Mouse (Mus musculus): ENCODE results near the gene Slc2a13. TPM values are rescaled to one million over a fixed set of nuclear protein-coding genes. Genes with fewer than 3 reads are reported as not detected.
A peak's percentile ranks its signal among the peaks of the same experiment; 100 is the strongest.

Gene Slc2a13
- polyA plus RNA-seq (2014; fragmentation: Nextera tagmentation; extraction: Ambion mirVana) = 1.4 and 1.9 TPM in 2 replicates

DNA sequence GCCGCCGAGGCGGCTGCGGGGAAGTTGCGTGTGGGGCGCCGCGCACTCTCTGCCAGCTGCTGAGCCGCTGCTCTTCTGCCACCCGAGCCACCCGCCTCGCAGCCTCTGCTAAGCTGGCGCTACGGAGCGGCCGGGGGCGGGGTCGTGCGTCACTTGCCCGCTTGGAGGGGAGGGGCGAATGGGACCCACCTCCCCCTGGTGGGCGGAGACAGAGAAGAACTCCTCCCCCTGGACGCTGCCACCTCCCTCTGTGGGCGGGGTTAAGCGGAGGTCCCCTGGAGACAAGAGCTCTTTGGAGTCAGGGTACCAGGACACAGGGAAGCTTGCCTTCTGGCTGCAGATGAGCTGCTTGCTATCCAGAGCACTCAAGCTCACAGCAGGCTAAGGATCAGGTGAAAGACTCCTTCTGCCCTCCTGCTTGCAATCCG is at the start of gene Slc2a13:
TSS of gene Slc2a13 (minus strand) at position 151 of the 428 bp plus-strand sequence.
- H3K9ac ChIP-seq (ENCODE audit: low read length) = peak within 1 kb of the TSS; percentile 70
- peak within 1 kb of the TSS; percentile 68 for H3K4me3 ChIP-seq (ENCODE audit: low read depth, low read length)
- DNase-seq (ENCODE audit: low spot score) = peak; percentile 94
- peak within 1 kb of the TSS; percentile 46; the same call in 1 of the 2 replicates for H3K27ac ChIP-seq (ENCODE audit: low read depth, low read length)
- H3K36me3 ChIP-seq (ENCODE audit: control insufficient read depth, insufficient read depth, low read length) = no peaks in the 10 kb centered on the region
- 0% methylated on average over 12 of the region's 26 CpGs for WGBS
- ATAC-seq (ENCODE audit: insufficient read depth, low FRiP score, low TSS enrichment) = peak; percentile 95
- peaks cover 2% of the 10 kb centered on the region; the same call in 1 of the 2 replicates for H3K4me1 ChIP-seq (ENCODE audit: control insufficient read depth, insufficient read depth, low read length)
- peak within 1 kb of the TSS; percentile 96 for H3K4me2 ChIP-seq (ENCODE audit: low read depth)
- no peaks in the 10 kb centered on the region for H3K9me3 ChIP-seq (ENCODE audit: control insufficient read depth, low read length)
- H3K27me3 ChIP-seq (ENCODE audit: control insufficient read depth, insufficient read depth, low read length) = 0 out of 2 replicates have a peak, but pooled peaks cover 2% of the 10 kb centered on the region

DNA sequence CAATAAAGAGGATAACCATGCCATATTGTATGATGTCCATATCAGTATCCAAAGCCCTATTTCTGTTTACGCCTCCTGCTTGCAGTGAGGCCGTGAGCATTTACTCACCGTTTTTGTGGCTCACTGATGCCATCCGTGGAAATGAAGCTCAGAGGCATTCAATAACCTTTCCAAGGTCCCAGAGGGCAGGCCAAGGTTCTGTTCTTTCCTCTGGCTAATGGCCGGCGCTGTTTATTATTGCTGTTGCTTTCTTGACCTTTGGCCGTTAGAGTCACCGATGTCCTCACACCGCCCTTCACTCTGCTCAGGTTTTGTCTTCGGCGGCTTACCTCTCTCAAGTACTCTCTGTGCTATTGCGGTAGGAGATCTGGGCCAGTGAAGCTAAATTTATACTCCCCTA is 43.0 kb upstream of the Slc2a13 start:
- ATAC-seq (ENCODE audit: insufficient read depth, low FRiP score, low TSS enrichment) (no peak), DNase-seq (ENCODE audit: low spot score) (no peak)
- Histone ChIP-seq H3K4me3 (ENCODE audit: low read depth, low read length) (no peak overlapping the region), H3K9me3 (ENCODE audit: control insufficient read depth, low read length) (no peaks in the 10 kb centered on the region), H3K4me2 (ENCODE audit: low read depth) (no peak overlapping the region), H3K27ac (ENCODE audit: low read depth, low read length) (no peak overlapping the region), H3K4me1 (ENCODE audit: control insufficient read depth, insufficient read depth, low read length) (no peaks in the 10 kb centered on the region), H3K27me3 (ENCODE audit: control insufficient read depth, insufficient read depth, low read length) (no peaks in the 10 kb centered on the region), H3K36me3 (ENCODE audit: control insufficient read depth, insufficient read depth, low read length) (no peaks in the 10 kb centered on the region), H3K9ac (ENCODE audit: low read length) (no peak overlapping the region)
- WGBS = 77% methylated on average over 12 of the region's 12 CpGs

DNA sequence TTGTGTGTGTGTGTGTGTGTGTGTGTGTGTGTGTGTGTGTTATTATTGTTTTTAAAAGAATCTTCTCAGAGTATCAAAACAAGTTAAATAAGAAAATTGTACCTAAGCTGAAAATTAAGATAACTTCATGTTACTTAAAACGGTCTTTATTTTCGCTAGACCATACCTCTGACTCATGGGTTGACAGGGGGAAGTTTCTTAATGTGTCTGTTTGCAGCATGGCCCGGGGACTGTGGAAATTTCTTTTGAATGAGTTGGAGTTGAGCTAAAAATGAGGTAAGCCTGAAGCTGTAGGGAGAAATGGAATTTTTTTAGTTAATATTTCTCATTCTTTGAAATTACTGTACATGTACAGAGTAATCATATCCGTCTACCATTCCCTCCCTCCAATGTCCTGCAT is 42.5 kb upstream of the Slc2a13 start:
- WGBS = 93% methylated on average over 4 of the region's 4 CpGs
- DNase-seq (ENCODE audit: low spot score) (no peak), ATAC-seq (ENCODE audit: insufficient read depth, low FRiP score, low TSS enrichment) (no peak)
- no peak overlapping the region for H3K4me2 ChIP-seq (ENCODE audit: low read depth)
- H3K4me3 ChIP-seq (ENCODE audit: low read depth, low read length) = no peak overlapping the region
- no peaks in the 10 kb centered on the region for H3K27me3 ChIP-seq (ENCODE audit: control insufficient read depth, insufficient read depth, low read length)
- no peaks in the 10 kb centered on the region for H3K36me3 ChIP-seq (ENCODE audit: control insufficient read depth, insufficient read depth, low read length)
- no peak overlapping the region for H3K27ac ChIP-seq (ENCODE audit: low read depth, low read length)
- H3K9ac ChIP-seq (ENCODE audit: low read length) = no peak overlapping the region
- no peaks in the 10 kb centered on the region for H3K9me3 ChIP-seq (ENCODE audit: control insufficient read depth, low read length)
- H3K4me1 ChIP-seq (ENCODE audit: control insufficient read depth, insufficient read depth, low read length) = no peaks in the 10 kb centered on the region

DNA sequence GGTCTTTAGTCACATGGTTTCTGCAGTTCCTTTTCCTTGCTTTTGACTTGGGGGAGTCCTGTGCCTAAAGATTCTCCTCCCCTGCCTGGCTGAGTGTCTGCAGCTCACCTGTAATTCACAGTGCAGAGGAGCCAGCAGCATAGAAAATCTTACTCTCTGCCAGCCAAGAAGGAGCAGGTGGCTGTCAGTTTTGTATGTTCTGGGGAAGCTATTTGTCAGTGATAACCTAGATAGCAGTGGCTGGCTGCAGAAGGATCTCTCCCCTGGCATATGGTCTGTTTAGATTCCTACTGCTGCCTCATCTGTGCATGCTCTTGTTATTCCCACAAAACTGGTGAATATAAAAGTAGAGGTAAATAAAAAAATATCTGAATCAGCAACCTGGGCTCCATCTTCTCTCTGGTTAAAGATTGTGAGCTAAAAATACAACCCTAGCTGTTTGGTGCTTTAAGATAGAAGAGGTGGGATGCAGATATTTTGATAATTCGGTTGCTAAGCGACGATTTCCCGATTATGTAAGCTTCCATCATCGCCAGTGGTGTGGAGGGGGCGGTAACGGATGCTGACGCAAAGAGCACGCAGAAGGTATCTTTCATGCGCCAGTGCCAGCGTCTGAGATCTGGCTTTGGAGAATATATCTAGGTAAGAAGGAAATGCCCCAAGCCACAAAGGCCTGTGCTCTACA is 41.1 kb upstream of the Slc2a13 start:
- Histone ChIP-seq H3K36me3 (ENCODE audit: control insufficient read depth, insufficient read depth, low read length) (no peaks in the 10 kb centered on the region), H3K27me3 (ENCODE audit: control insufficient read depth, insufficient read depth, low read length) (no peaks in the 10 kb centered on the region), H3K4me2 (ENCODE audit: low read depth) (no peak overlapping the region), H3K27ac (ENCODE audit: low read depth, low read length) (no peak overlapping the region), H3K9ac (ENCODE audit: low read length) (no peak overlapping the region), H3K4me1 (ENCODE audit: control insufficient read depth, insufficient read depth, low read length) (no peaks in the 10 kb centered on the region), H3K9me3 (ENCODE audit: control insufficient read depth, low read length) (no peaks in the 10 kb centered on the region), H3K4me3 (ENCODE audit: low read depth, low read length) (no peak overlapping the region)
- ATAC-seq (ENCODE audit: insufficient read depth, low FRiP score, low TSS enrichment) (no peak), DNase-seq (ENCODE audit: low spot score) (no peak)
- WGBS = 94% methylated on average over 11 of the region's 11 CpGs

DNA sequence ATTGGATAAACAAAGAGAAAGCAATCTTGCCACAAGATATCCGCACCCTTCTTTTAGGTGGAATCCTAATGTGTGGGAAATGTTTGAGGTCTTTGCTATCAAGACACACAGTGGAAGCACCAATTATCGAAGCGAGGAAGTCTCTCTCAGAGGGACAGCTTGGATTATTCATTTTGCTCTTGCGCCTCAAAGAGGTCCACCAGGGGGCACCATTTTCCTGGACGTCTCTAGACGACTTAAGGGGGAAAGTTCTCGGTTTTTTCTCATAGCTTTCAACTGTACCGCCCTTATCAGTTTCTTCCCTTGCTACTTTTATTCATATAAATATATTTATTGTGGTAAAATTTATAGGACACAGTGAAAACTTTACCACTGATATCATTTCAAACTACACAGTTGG is 36.7 kb upstream of the Slc2a13 start:
- H3K4me3 ChIP-seq (ENCODE audit: low read depth, low read length) = no peak overlapping the region
- H3K27ac ChIP-seq (ENCODE audit: low read depth, low read length) = no peak overlapping the region
- WGBS = 30% methylated on average over 8 of the region's 8 CpGs
- no peaks in the 10 kb centered on the region for H3K36me3 ChIP-seq (ENCODE audit: control insufficient read depth, insufficient read depth, low read length)
- H3K4me2 ChIP-seq (ENCODE audit: low read depth) = no peak overlapping the region
- no peak overlapping the region for H3K9ac ChIP-seq (ENCODE audit: low read length)
- ATAC-seq (ENCODE audit: insufficient read depth, low FRiP score, low TSS enrichment) (no peak), DNase-seq (ENCODE audit: low spot score) (peak; percentile 72)
- H3K27me3 ChIP-seq (ENCODE audit: control insufficient read depth, insufficient read depth, low read length) = no peaks in the 10 kb centered on the region
- H3K9me3 ChIP-seq (ENCODE audit: control insufficient read depth, low read length) = no peaks in the 10 kb centered on the region
- H3K4me1 ChIP-seq (ENCODE audit: control insufficient read depth, insufficient read depth, low read length) = no peaks in the 10 kb centered on the region

DNA sequence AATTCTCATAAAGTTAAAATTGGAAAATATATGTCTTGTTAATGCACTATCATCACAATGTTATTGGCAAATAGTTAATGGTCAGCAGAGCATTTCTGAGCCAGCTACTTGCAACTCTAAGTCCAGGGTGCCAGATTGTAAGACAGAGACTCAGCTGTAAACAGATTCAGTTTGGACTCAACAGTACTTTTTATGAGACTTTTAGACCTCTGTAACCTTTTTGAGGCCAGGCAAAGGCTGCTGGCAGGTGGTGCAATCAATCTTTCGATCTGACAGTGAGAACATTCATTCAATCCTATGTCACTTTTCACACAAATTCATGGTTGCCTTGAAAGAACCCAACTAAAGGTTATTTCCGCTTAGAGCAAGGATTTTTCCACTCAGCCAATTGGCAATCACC is 35.8 kb upstream of the Slc2a13 start:
- H3K9ac ChIP-seq (ENCODE audit: low read length) = no peak overlapping the region
- no peaks in the 10 kb centered on the region for H3K27me3 ChIP-seq (ENCODE audit: control insufficient read depth, insufficient read depth, low read length)
- no peaks in the 10 kb centered on the region for H3K9me3 ChIP-seq (ENCODE audit: control insufficient read depth, low read length)
- no peaks in the 10 kb centered on the region for H3K4me1 ChIP-seq (ENCODE audit: control insufficient read depth, insufficient read depth, low read length)
- 75% methylated on average over 2 of the region's 2 CpGs for WGBS
- no peak for DNase-seq (ENCODE audit: low spot score)
- no peak overlapping the region for H3K4me2 ChIP-seq (ENCODE audit: low read depth)
- no peak overlapping the region for H3K27ac ChIP-seq (ENCODE audit: low read depth, low read length)
- no peak for ATAC-seq (ENCODE audit: insufficient read depth, low FRiP score, low TSS enrichment)
- no peak overlapping the region for H3K4me3 ChIP-seq (ENCODE audit: low read depth, low read length)
- H3K36me3 ChIP-seq (ENCODE audit: control insufficient read depth, insufficient read depth, low read length) = no peaks in the 10 kb centered on the region

DNA sequence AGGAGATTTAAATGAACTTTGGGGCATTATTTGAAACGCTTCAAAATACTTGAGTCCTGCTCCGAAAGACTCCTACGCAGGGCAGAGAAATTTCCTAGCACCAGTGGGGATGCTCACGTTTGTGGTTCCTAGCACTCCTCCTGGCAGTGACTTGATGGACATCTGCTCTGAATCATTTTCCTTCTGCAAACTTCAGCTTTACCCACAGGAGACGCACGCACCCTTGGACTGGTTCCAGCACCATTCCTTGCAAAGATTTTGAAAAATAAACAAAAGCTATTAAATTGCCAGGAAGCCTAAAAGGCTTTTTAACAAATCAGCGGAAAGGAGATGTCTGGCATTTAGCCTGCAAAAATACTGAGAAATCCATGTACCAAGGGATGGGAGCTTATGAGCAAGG is 28.1 kb upstream of the Slc2a13 start:
- H3K9me3 ChIP-seq (ENCODE audit: control insufficient read depth, low read length) = no peaks in the 10 kb centered on the region
- ATAC-seq (ENCODE audit: insufficient read depth, low FRiP score, low TSS enrichment) (no peak), DNase-seq (ENCODE audit: low spot score) (no peak)
- H3K4me2 ChIP-seq (ENCODE audit: low read depth) = no peak overlapping the region
- no peak overlapping the region for H3K27ac ChIP-seq (ENCODE audit: low read depth, low read length)
- H3K36me3 ChIP-seq (ENCODE audit: control insufficient read depth, insufficient read depth, low read length) = no peaks in the 10 kb centered on the region
- no peaks in the 10 kb centered on the region for H3K4me1 ChIP-seq (ENCODE audit: control insufficient read depth, insufficient read depth, low read length)
- no peak overlapping the region for H3K9ac ChIP-seq (ENCODE audit: low read length)
- WGBS = 90% methylated on average over 7 of the region's 7 CpGs
- H3K27me3 ChIP-seq (ENCODE audit: control insufficient read depth, insufficient read depth, low read length) = no peaks in the 10 kb centered on the region
- H3K4me3 ChIP-seq (ENCODE audit: low read depth, low read length) = no peak overlapping the region

DNA sequence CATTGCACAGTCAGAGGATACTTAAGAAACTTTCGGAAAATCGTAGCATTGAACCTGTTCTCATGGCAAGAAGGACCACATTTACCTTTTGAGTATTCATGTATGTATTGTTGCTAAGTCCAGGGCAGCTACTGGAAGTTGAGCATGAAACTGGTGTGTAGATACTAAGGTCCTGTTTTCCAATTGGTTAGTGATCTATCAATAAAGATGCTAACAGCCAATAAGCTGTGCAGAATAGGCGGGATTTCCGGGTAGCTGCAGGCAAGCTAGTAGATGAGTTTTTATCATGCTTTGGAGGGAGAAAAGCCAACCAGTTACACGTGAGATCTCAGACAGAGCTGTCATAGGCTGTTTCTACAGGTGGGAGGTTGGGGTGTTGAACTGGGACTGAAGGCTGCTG is 24.2 kb upstream of the Slc2a13 start:
- no peak overlapping the region for H3K4me3 ChIP-seq (ENCODE audit: low read depth, low read length)
- no peak overlapping the region for H3K4me2 ChIP-seq (ENCODE audit: low read depth)
- DNase-seq (ENCODE audit: low spot score) (no peak), ATAC-seq (ENCODE audit: insufficient read depth, low FRiP score, low TSS enrichment) (no peak)
- no peaks in the 10 kb centered on the region for H3K4me1 ChIP-seq (ENCODE audit: control insufficient read depth, insufficient read depth, low read length)
- no peak overlapping the region for H3K27ac ChIP-seq (ENCODE audit: low read depth, low read length)
- H3K9me3 ChIP-seq (ENCODE audit: control insufficient read depth, low read length) = no peaks in the 10 kb centered on the region
- H3K36me3 ChIP-seq (ENCODE audit: control insufficient read depth, insufficient read depth, low read length) = no peaks in the 10 kb centered on the region
- 86% methylated on average over 5 of the region's 5 CpGs for WGBS
- H3K27me3 ChIP-seq (ENCODE audit: control insufficient read depth, insufficient read depth, low read length) = no peaks in the 10 kb centered on the region
- H3K9ac ChIP-seq (ENCODE audit: low read length) = no peak overlapping the region

DNA sequence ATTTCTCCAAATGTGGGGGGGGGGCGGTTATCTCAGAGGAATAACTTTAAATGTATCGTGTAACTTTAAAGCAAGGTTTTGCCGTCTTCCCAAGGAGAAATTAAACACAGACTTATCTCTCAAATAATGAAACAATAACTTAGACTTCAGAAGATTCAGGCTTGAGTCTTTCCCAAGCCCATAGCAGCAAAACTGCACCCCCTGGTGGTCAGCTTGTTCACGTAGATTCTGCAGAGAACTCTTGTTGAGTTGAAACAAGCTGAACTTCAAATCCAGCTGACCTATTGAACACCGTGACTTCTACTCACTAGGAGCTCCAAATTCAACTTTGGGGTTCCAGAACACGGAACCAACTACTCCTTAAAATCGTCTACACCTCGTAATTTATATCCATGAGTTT is 1.4 kb upstream of the Slc2a13 start:
- Histone ChIP-seq H3K4me1 (ENCODE audit: control insufficient read depth, insufficient read depth, low read length) (peaks cover 2% of the 10 kb centered on the region; the same call in 1 of the 2 replicates), H3K27ac (ENCODE audit: low read depth, low read length) (no peak overlapping the region), H3K9ac (ENCODE audit: low read length) (no peak overlapping the region), H3K4me2 (ENCODE audit: low read depth) (no peak overlapping the region), H3K4me3 (ENCODE audit: low read depth, low read length) (no peak overlapping the region), H3K9me3 (ENCODE audit: control insufficient read depth, low read length) (no peaks in the 10 kb centered on the region), H3K36me3 (ENCODE audit: control insufficient read depth, insufficient read depth, low read length) (no peaks in the 10 kb centered on the region), H3K27me3 (ENCODE audit: control insufficient read depth, insufficient read depth, low read length) (0 out of 2 replicates have a peak, but pooled peaks cover 2% of the 10 kb centered on the region)
- DNase-seq (ENCODE audit: low spot score) = peak; percentile 79
- no peak for ATAC-seq (ENCODE audit: insufficient read depth, low FRiP score, low TSS enrichment)
- WGBS = 39% methylated on average over 8 of the region's 8 CpGs

Data from neural tube, embryonic 11.5 days (tissue).